Mouse (Mus musculus) mammary gland, adult 2 months (tissue): ENCODE data around the gene Ddx6. TPM values are rescaled to one million over a fixed set of nuclear protein-coding genes. Genes with fewer than 3 reads are reported as not detected.

Experiments
- polyA plus RNA-seq: library from polyadenylated mRNA; depleted of rRNA; stranded (reverse); fragments of >200 nt; gene quantifications from 2 replicates; pipeline ENCODE4 v1.2.3, GENCODE M21; 2012; ENCODE audit warnings: low replicate concordance; rRNA removed

Gene Ddx6
- polyA plus RNA-seq: 15.0 and 19.0 TPM in 2 replicates

DNA sequence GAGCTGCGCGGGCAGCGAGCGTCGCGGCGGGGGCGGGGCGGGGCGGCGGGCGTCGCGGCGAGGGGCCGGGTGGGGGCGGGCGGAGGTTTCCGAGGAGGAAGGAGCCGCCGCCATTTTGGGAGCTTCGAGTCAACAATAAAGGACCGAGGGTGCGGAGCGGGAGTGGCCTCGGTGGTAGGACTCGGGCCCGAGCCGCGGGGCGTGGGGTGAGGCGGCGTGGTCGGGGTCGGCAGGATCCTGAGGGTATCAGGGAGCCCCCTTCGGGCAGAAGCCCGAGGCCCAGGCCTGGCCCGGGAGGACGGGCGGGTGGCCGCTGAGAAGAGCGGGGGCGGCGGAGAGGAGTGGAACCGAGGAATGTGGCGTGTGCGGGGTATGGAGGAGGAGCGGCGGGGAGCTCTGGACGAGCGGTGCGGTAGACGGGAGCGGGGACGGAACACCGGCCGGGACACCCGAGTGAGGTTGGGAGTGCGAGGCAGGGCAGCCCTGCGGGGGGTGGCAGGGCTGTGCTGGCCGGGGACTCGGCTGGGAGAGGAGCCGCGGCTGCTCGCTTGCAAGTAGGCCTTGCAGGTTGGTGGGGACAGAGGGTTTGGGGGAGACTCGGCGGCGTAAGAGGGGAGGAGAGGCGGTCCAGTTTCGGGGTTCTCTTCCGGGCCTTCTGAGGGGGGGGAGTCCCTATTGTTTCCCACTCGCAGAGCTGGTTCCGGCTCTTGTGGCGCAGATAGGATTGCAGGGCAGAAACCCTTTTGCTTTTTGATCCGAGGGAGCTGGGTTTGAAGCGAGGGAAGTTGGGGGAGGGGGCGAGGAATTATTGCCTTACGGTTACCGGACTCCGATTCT is at the start of gene Ddx6:
Gene Ddx6 (plus strand): TSS at position 114 of the 837 bp plus-strand sequence.

DNA sequence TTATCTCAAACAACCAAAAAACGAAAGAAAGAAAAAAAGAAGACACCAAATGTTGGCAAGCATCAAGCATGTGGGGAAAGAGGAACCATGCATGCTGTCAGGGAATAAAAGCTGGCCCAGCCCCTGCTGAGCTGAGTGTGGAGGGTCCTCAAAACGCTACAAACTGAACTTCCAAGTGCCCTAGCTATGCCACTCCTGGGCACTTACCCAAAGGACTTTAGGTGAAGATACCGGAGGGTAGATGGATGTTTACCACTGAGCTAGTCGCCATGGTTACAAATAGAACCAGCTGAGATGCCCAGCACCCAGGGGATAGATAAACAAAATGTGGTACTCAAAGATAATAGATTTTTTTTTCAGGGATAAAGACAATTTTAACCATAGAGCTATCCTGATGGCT is 43.1 kb upstream of the Ddx6 start, which contains the start of gene Cxcr5:
Gene Cxcr5 (minus strand): TSS at position 281 of the 400 bp plus-strand sequence.

DNA sequence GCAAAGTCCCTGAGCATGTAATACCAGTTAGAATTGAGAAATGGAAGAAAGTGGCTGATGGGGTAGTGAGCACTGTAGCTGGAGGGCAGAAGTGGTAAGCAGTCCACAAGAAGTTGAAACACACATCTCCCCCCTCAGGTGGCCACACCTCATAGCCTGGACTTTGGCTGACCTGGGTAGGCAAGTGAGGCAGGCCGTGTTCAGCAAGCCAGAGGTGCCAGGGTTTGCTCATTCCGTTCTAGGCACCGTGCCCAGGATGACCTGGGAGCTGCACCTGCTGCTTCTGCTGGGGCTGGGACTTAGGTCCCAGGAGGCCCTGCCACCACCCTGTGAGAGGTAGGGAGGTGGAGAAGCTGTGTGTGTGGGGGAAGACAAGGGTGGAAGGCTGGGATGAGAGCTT is 68.3 kb downstream of the Ddx6 start, which contains the start of gene Treh:
Gene Treh (plus strand): TSS at position 229 of the 400 bp plus-strand sequence.

Other genes with a start within 250 kb of the Ddx6 start
- gene Vps11, start 243.2 kb upstream of the Ddx6 start, polyA plus RNA-seq: 26.4 and 29.7 TPM in 2 replicates
- gene Hyou1, start 225.4 kb upstream of the Ddx6 start, polyA plus RNA-seq: 31.4 and 39.4 TPM in 2 replicates
- 34.7 and 86.3 TPM in 2 replicates for gene Slc37a4, start 208.0 kb upstream of the Ddx6 start, polyA plus RNA-seq
- gene Rps25, start 197.8 kb upstream of the Ddx6 start, polyA plus RNA-seq: 108 and 225 TPM in 2 replicates
- gene Trappc4, start 197.3 kb upstream of the Ddx6 start, polyA plus RNA-seq: 51.8 and 55.7 TPM in 2 replicates
- 33.4 and 39.0 TPM in 2 replicates for gene Ccdc84, start 186.3 kb upstream of the Ddx6 start, polyA plus RNA-seq
- gene Foxr1, start 163.8 kb upstream of the Ddx6 start, polyA plus RNA-seq: 0.22 TPM in 1 of 2 replicates, not detected in the other
- 20.9 and 24.8 TPM in 2 replicates for gene Upk2, start 149.9 kb upstream of the Ddx6 start, polyA plus RNA-seq
- 47.0 and 115 TPM in 2 replicates for gene Bcl9l, start 122.1 kb upstream of the Ddx6 start, polyA plus RNA-seq
- 30.5 and 43.7 TPM in 2 replicates for gene Cxcr5, start 43.0 kb upstream of the Ddx6 start, polyA plus RNA-seq
- gene Treh, start 68.3 kb downstream of the Ddx6 start, polyA plus RNA-seq: not detected in 2 replicates
- gene Phldb1, start 130.3 kb downstream of the Ddx6 start, polyA plus RNA-seq: 131 and 231 TPM in 2 replicates
- gene Arcn1, start 163.0 kb downstream of the Ddx6 start, polyA plus RNA-seq: 25.5 and 56.3 TPM in 2 replicates
- 30.2 and 58.7 TPM in 2 replicates for gene Ift46, start 163.0 kb downstream of the Ddx6 start, polyA plus RNA-seq
- 1.5 and 9.2 TPM in 2 replicates for gene Tmem25, start 194.4 kb downstream of the Ddx6 start, polyA plus RNA-seq
- gene Ttc36, start 198.2 kb downstream of the Ddx6 start, polyA plus RNA-seq: 5.0 and 22.1 TPM in 2 replicates